Mouse (Mus musculus): ENCODE measurements around the gene Dpp10.

The Dpp10 gene

DNA sequence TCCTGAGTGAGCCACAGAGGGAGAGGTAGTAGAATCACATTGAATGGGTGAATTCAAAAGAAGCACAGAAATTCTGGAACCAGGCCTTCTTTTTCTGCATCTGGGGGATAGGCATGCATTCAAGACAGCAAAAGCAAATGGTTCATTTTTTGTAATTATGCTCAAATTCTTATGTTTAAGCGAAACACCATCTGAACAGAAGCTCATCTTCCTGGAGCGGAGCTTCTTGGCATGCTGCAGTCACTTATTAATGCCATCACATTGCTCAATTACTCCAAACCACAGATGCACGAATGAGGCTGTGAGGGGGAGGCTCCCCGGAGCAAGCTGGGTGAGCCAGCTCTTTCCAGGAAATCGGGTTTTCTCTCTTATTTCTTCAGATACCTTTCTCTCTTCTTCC is 142.7 kb downstream of the Dpp10 start:
- no peak for DNase-seq

DNA sequence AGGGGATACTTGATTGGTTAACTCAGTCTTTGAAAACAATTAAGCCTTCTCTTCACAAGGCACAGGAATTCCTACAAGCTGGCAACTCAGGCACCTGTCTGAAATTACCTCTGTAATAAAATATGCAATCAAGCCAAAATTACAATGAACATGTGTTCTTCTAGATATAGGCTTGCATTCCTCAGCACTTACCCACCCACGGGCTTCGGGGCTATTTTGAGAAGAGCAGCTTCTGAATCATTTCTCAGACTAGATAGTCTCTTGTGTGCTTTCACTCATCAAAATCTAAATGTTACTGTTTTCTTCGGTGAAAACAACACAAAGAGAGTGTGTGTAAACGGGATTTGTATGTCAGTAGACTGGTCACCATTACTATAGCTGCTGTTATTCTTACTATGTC is 144.1 kb downstream of the Dpp10 start:
- DNase-seq, result no peak

DNA sequence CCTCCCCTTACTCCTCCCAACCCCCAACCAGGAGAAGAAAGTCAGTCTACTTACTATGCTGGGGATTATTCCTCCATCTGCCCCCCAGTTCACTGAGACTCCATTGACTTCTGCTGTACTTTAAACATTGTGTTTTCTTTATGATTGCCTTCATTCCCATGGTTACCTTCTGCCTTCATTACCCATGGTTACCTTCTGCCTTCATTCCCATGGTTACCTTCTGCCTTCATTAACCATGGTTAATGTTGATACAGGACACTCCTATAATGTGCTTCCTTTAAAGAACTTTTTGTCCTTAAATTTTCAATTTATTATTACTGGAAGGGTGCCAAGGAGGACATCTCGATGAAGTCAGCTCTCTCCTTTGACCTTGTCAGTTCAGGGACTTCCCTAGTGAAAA is 158.1 kb downstream of the Dpp10 start:
- no peak for DNase-seq

DNA sequence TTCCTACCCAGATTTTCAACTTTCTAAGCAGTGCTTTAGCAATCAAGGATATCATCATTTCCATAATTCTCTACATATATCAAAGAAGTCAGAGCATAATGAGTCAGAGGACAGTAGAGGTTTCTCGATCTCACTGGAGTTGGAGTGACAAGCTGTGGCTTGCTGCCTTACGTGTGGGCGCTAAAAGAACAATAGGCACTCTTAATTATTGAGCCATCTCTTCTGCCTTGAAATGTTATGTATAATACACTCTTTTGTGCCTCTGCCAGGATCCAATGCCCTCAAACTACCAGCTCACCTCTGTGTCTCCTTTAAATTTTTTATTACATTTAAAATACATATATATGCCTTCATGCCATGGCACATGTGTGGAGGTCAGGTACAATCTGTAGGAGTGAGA is 198.5 kb downstream of the Dpp10 start:
- no peak for DNase-seq

DNA sequence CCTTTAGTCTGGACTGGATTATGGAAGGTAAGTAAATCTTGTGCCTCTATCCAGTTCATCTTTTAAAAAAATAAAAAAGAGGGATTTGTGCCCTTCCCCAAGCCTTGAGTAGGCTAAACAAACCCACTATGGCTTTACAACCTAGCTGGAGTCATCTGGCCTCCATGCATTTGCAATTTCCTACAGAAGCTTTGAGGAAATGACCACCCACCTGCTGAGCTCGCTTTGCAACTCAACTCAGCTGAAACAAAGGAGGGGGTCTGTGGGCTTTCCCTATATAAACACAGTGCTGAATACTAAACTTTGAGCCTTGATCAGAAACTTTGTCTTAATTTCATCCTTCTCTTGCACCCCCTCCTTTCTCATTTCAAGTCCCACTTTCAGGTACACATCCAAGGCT is 244.2 kb downstream of the Dpp10 start:
- DNase-seq, result no peak

DNA sequence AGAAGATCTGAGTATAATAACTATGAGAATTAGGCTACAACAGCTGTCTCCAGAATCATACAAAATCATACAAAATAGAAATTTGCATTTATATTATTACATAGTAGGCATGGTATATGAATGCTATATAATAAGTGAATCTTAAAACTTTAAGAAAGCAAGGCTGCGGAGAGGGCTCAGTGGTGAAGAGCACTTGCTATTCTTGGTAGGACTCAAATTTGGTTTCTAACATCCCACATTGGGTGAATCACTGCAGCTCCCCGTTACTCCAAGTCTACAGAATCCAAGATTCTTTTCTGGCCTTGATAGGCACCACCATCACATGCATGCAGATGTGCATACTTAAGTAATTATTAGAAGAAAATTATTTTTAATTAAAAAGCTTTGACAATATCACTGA is 279.8 kb downstream of the Dpp10 start:
- no peak for DNase-seq

GRCm38 (mm10) chr1:123762272-123762671 is 283.1 kb downstream of the Dpp10 start:
- DNase-seq, result no peak

GRCm38 (mm10) chr1:123756055-123756454 is 289.3 kb downstream of the Dpp10 start:
- no peak for DNase-seq

DNA sequence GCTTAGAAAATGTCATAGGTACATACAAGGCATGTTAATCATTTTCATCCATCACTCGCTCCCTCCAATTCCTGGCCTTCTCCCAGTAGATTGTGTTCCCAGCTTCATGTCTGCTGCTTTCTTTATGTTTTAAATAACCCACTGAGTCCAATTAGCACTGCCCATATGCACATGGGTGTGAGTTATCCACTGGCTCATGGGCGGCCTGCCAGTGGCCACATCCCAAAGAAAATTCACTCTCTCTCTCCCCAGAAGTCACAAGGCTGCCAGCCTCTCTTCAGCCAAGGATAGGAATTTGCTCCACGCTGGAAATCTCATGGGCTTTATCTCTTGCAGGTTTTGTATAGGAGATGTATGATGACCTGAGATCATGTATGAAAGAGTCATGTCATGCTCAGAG is 338.1 kb downstream of the Dpp10 start:
- DNase-seq, result peak; percentile 8

DNA sequence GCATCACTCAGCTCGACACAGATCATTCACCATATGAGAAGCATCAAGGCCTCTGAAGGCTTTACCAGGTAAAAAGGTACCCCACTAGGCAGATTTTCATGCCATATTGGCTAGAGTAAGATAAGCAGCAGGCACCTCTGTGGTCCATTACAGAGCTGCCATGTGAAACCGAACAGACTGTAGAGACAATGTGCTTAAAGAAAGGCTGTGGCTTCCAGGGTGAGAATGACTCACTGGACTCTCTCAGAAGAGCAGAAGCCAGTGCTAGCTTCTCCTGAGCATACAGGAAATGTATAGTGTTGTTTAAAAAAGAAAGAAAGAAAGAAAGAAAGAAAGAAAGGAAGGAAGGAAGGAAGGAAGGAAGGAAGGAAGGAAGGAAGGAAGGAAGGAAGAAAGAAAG is 386.9 kb downstream of the Dpp10 start:
- no peak for DNase-seq

- no peak for DNase-seq
These were observed 388.8 kb downstream of the Dpp10 start for GRCm38 (mm10) chr1:123656607-123657006.

DNA sequence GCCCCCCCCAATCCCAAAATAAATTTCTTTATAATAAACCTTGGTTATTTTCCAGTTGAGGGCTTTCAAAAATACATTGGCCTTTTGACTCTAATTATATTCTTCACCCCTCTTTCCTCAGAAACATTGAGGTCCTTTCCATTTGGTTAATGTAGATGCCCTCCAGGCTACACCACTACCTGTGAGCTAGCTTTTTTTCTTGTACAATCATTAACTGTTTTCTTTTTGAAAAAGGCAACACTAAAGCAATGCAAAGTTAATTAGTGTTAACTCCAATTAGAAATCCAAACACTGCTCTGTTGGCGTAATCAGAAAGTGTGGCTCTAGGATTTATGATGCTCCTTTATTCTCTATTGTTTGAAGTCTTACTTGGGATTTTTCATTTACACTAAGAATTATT is 407.5 kb downstream of the Dpp10 start:
- DNase-seq, result no peak

DNA sequence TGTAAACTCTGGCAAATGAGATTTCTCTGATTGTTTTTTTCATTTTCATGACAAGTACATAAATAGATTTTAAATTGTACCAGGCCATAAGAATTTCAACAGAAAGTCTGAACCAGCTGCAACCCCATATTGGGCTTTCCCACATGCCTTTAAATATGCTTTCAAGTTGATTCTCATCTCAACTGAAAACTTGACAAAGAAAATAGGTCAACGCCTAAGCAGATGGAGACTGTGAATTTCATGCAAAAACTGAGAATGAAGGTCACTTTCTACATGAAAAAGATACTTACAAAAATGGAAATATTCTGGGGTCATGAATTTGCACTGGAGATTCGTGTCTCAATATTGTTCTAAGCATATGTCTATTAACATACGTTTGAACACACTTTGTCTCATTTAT is 417.1 kb downstream of the Dpp10 start:
- no peak for DNase-seq

DNA sequence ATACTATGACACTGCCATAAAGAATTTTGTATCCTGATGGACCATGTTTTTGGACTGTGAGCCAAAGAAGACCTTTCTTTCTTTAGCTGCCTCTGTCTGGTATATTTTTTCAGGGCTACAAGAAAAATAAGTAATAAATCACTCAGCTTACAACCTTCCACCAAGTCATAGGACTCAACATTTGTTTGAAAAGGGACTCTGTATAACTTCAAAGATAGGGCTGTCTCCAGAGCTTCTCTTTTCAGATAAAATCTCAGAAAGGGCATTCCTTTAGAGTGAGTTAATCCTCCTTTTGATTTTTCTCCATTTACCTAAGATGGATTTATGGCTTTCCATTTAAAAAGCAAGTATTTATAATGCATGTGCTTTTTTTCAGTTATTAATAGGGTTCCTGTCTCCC is 460.5 kb downstream of the Dpp10 start:
- DNase-seq, result no peak

DNA sequence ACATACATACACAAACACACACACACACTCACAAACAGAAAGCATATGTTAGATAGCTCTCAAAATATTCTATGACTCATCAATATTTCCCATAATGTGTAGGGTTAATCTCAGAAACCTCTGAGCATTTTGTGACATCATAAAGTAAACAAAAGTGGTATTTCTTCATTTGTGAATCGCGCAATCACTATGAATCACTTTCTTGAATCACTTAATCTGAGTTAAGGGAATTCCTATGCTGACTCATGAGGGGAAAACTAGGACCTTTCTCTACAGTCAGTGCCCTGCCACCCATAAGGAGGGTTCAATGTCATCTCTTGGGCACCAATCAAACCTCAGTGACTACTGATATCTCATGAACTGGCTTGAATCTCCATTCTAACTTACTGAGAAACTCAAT is 465.2 kb downstream of the Dpp10 start:
- no peak for DNase-seq

GRCm38 (mm10) chr1:123573713-123574112 is 471.6 kb downstream of the Dpp10 start:
- no peak for DNase-seq

GRCm38 (mm10) chr1:123542496-123542895 is 502.9 kb downstream of the Dpp10 start:
- DNase-seq, result no peak

DNA sequence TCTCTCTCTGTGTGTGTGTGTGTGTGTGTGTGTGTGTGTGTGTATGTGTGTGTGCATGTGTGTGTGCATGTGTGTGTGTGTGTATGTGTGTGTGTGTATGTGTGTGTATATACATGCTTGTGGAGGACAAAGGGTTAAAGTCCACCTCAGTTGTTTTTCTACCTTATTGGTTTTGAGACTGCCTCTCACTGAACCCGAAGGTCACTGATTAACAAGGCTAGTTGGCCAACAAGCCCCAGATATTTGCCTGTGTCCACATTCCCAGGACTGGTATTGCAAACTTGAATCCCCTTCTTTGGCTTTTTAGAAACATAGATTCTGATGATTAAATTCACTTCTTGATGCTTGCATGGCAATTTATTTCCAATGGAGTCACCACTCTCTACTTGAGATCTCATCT is 577.6 kb downstream of the Dpp10 start:
- no peak for DNase-seq

GRCm38 (mm10) chr1:123414163-123414562 is 631.2 kb downstream of the Dpp10 start:
- DNase-seq, result no peak

DNA sequence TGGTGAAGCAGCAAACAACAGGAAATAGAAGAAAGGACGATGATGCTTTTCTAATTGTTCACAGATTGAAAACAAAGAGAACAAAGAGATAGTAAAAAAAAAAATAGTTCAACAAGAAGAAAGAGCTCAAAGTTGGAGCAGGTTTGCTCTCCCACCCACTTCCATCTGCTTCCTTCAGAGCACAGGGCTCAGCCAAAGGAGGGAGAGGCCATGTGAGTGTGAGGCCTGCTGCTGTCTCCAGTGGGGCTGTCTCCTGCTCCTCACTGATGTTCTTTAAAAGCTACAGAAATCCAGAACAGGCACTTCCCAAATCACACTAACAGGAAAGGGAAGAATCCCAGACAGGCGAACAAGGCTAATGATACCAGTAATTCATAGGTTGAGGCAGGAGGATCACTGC is 694.1 kb downstream of the Dpp10 start:
- no peak for DNase-seq

- no peak for DNase-seq
These were observed 707.5 kb downstream of the Dpp10 start for GRCm38 (mm10) chr1:123337877-123338276.

GRCm38 (mm10) chr1:123316886-123317285 is 728.5 kb downstream of the Dpp10 start:
- DNase-seq, result no peak
